Mouse (Mus musculus): ENCODE results near the gene Ttc34. TPM values are rescaled to one million over a fixed set of nuclear protein-coding genes. Genes with fewer than 3 reads are reported as not detected.

The Ttc34 gene
- total RNA-seq, 2 experiments from 2014 or later = 0.17 to 0.45 TPM

Other genes with a start within 250 kb of the Ttc34 start
- gene Prdm16, start 200.6 kb upstream of the Ttc34 start, total RNA-seq (2021) = 10 to 100 TPM; 20.7 to 22.2 TPM
- not detected for gene Actrt2, start 169.6 kb upstream of the Ttc34 start, total RNA-seq (2021)
- gene Mmel1, start 32.1 kb downstream of the Ttc34 start, total RNA-seq (2021) = under 1 TPM; 0.32 to 0.48 TPM
- 10 to 100 TPM; 61.7 to 64.3 TPM for gene Fam213b, start 61.7 kb downstream of the Ttc34 start, total RNA-seq (2021)
- 1 to 10 TPM; 4.1 to 5.7 TPM for gene Tnfrsf14, start 91.1 kb downstream of the Ttc34 start, total RNA-seq (2021)
- gene Hes5, start 123.5 kb downstream of the Ttc34 start, total RNA-seq (2021) = not detected
- 10 to 100 TPM; 36.5 to 36.8 TPM for gene Pank4, start 126.7 kb downstream of the Ttc34 start, total RNA-seq (2021)
- not detected for gene Plch2, start 219.3 kb downstream of the Ttc34 start, total RNA-seq (2021)
- gene Pex10, start 229.6 kb downstream of the Ttc34 start, total RNA-seq (2021) = 10 to 100 TPM; 18.4 to 23.7 TPM
- gene Rer1, start 248.9 kb downstream of the Ttc34 start, total RNA-seq (2021) = 10 to 100 TPM; 71.8 to 77.3 TPM
- 1 to 10 TPM; 2.8 to 3.8 TPM for gene Morn1, start 249.1 kb downstream of the Ttc34 start, total RNA-seq (2021)

Data from heart, postnatal 10 days (tissue).